Mouse (Mus musculus) CH12.LX (cell line): Measurements from ENCODE around the gene Actn3. TPM values are rescaled to one million over a fixed set of nuclear protein-coding genes. Genes with fewer than 3 reads are reported as not detected.

ENCODE experiments used
- DNase-seq: peaks from one replicate; pipeline ENCODE4 v3.0.0-alpha.2; 2013; ENCODE audit errors: extremely low read depth
- H3K27ac ChIP-seq: 2 replicates; pipeline ENCODE4 v1.5.1; 2012; ENCODE audit warnings: low read depth, mild to moderate bottlenecking, control low read depth, moderate library complexity; ENCODE audit not compliant: insufficient read depth
- H3K27me3 ChIP-seq: replicated peaks from 2 replicates; pipeline ENCODE3; 2012; ENCODE audit warnings: inconsistent platforms
- H3K36me3 ChIP-seq, 2 experiments: replicated peaks in 1 of 2; 2 replicates each; pipeline versions ENCODE3 to v1.6.1; 2012; ENCODE audit warnings: inconsistent platforms in 1 of 2, low read length in 1 of 2, mild to moderate bottlenecking in 1 of 2, mixed read lengths in 1 of 2, moderate library complexity in 1 of 2; ENCODE audit not compliant: control insufficient read depth in 1 of 2, insufficient read depth in 1 of 2
- H3K4me1 ChIP-seq, 2 experiments: 2 replicates each; pipeline ENCODE4 v1.6.1; 2012; ENCODE audit warnings: inconsistent platforms in 1 of 2, moderate library complexity in 1 of 2; ENCODE audit not compliant: insufficient read depth in 2 of 2, control insufficient read depth in 1 of 2
- H3K4me2 ChIP-seq: 2 replicates; pipeline ENCODE4 v1.6.1; 2012; ENCODE audit warnings: low read depth, mild to moderate bottlenecking, control low read depth; ENCODE audit not compliant: poor library complexity, insufficient read depth, severe bottlenecking
- H3K4me3 ChIP-seq, 3 experiments: fragments of 150-350 bp in 1 of 3; sonication (generic) in 1 of 3; replicated peaks in 1 of 3; 2 replicates each; pipeline versions ENCODE3 to v1.5.1; 2011 to 2012; ENCODE audit warnings: low read depth in 2 of 3, low read length in 2 of 3, mild to moderate bottlenecking in 2 of 3, moderate library complexity in 2 of 3, control low read depth in 1 of 3, improper control_type of control experiment in 1 of 3, inconsistent platforms in 1 of 3, mixed read lengths in 1 of 3; ENCODE audit not compliant: poor library complexity in 1 of 3
- H3K79me2 ChIP-seq: replicated peaks from 2 replicates; pipeline ENCODE4 v1.6.1; 2012; ENCODE audit warnings: mild to moderate bottlenecking, moderate library complexity; ENCODE audit not compliant: control insufficient read depth, poor library complexity, insufficient read depth, severe bottlenecking; ENCODE audit errors: extremely low read depth
- H3K9ac ChIP-seq: 2 replicates; pipeline ENCODE4 v1.6.1; 2012; ENCODE audit warnings: low read depth, mild to moderate bottlenecking, control low read depth, moderate library complexity; ENCODE audit not compliant: insufficient read depth
- H3K9me3 ChIP-seq: replicated peaks from 2 replicates; pipeline ENCODE3; 2012; ENCODE audit warnings: low read length, inconsistent platforms, mixed read lengths
- BHLHE40 ChIP-seq: IDR thresholded peaks from 2 replicates; pipeline ENCODE4 v1.6.1; 2011; ENCODE audit warnings: mild to moderate bottlenecking, low read depth, low read length, improper control_type of control experiment
- CTCF ChIP-seq, 2 experiments: IDR thresholded peaks in 1 of 2; conservative IDR thresholded peaks in 1 of 2; 2 replicates each; pipeline ENCODE4 v1.5.1; 2011 to 2012; ENCODE audit warnings: low read depth in 2 of 2, low read length in 2 of 2, improper control_type of control experiment in 1 of 2, inconsistent platforms in 1 of 2, mild to moderate bottlenecking in 1 of 2, moderate library complexity in 1 of 2
- ELF1 ChIP-seq: IDR thresholded peaks from 2 replicates; pipeline ENCODE4 v1.6.1; 2014; ENCODE audit warnings: low read depth, mild to moderate bottlenecking, inconsistent platforms, low read length, improper control_type of control experiment
- EP300 ChIP-seq: IDR thresholded peaks from 2 replicates; pipeline ENCODE4 v1.6.1; 2011; ENCODE audit warnings: low read length, improper control_type of control experiment
- ETS1 ChIP-seq: conservative IDR thresholded peaks from 2 replicates; pipeline ENCODE4 v1.6.1; 2012; ENCODE audit warnings: low read depth, mild to moderate bottlenecking, inconsistent platforms, low read length, improper control_type of control experiment, moderate library complexity
- JUN ChIP-seq: IDR thresholded peaks from 2 replicates; pipeline ENCODE4 v1.6.1; 2011; ENCODE audit warnings: low read depth, mild to moderate bottlenecking, low read length, improper control_type of control experiment, moderate library complexity; ENCODE audit not compliant: insufficient read depth
- JUND ChIP-seq: conservative IDR thresholded peaks from 2 replicates; pipeline ENCODE4 v1.6.1; 2011; ENCODE audit warnings: low read depth, low read length, improper control_type of control experiment
- MAZ ChIP-seq: IDR thresholded peaks from 2 replicates; pipeline ENCODE4 v1.6.1; 2012; ENCODE audit warnings: low read depth, mild to moderate bottlenecking, inconsistent platforms, low read length, improper control_type of control experiment, moderate library complexity
- NELFE ChIP-seq: IDR thresholded peaks from 2 replicates; pipeline ENCODE4 v1.6.1; 2011; ENCODE audit warnings: low read depth, low read length, improper control_type of control experiment
- NRF1 ChIP-seq: IDR thresholded peaks from 2 replicates; pipeline ENCODE4 v1.6.1; 2014; ENCODE audit warnings: low read depth, mild to moderate bottlenecking, inconsistent platforms, low read length, improper control_type of control experiment, moderate library complexity
- POLR2A ChIP-seq: IDR thresholded peaks from 2 replicates; pipeline ENCODE4 v1.6.1; 2011; ENCODE audit warnings: low read depth, mild to moderate bottlenecking, improper control_type of control experiment, low read length
- RAD21 ChIP-seq: IDR thresholded peaks from 2 replicates; pipeline ENCODE4 v1.6.1; 2011; ENCODE audit warnings: low read depth, mild to moderate bottlenecking, low read length, improper control_type of control experiment, moderate library complexity
- RCOR1 ChIP-seq: conservative IDR thresholded peaks from 2 replicates; pipeline ENCODE4 v1.6.1; 2012; ENCODE audit warnings: low read depth, mild to moderate bottlenecking, inconsistent platforms, low read length, improper control_type of control experiment
- SMC3 ChIP-seq: IDR thresholded peaks from 2 replicates; pipeline ENCODE4 v1.6.1; 2011; ENCODE audit warnings: low read depth, low read length, improper control_type of control experiment
- USF2 ChIP-seq: conservative IDR thresholded peaks from 2 replicates; pipeline ENCODE4 v1.6.1; 2011; ENCODE audit warnings: low read depth, low read length, improper control_type of control experiment
- ZMIZ1 ChIP-seq: IDR thresholded peaks from 2 replicates; pipeline ENCODE4 v1.6.1; 2012; ENCODE audit warnings: low read depth, mild to moderate bottlenecking, inconsistent platforms, low read length, improper control_type of control experiment
- dilution Hi-C: fragments of 300-500 bp; cut with MboI; formaldehyde crosslinking; loops from 2 replicates; pipeline ENCODE4 v1.14.3; 2020; ENCODE audit warnings: low sequenced_read_pairs; ENCODE audit not compliant: extremely low pct_unique_long_range_greater_than_20kb, extremely low pct_ligation_motif_present
- in situ Hi-C: fragments of 300-500 bp; cut with MboI; formaldehyde crosslinking; loops from 3 replicates; pipeline ENCODE4 v1.14.3; 2019; ENCODE audit warnings: low sequenced_read_pairs, low pct_ligation_motif_present, low pct_unique_long_range_greater_than_20kb, mixed read lengths
- polyA plus RNA-seq: library from polyadenylated mRNA; unstranded; fragments of >175 nt; gene quantifications from 2 replicates; pipeline ENCODE4 v1.2.1, GENCODE M21; 2012; ENCODE audit warnings: low read depth; ENCODE audit not compliant: insufficient read length
- total RNA-seq, 2 experiments: library from RNA; depleted of rRNA; stranded (reverse); fragments of 300-350 nt in 1 of 2; fragments of >200 nt in 1 of 2; gene quantifications; 2 replicates each; pipeline ENCODE4 v1.2.3; 2012 to 2014

The Actn3 gene
- total and polyA plus RNA-seq, 3 experiments, result 0.34 to 0.41 TPM; not detected in 1

- dilution Hi-C loops (no loop called here), in situ Hi-C loops (loop anchor here (25.0 kb wide), 2 partner anchors 212 to 362 kb away; partner anchors contain the start of genes 2010003K11Rik, Rce1 and Syt12)
- Histone ChIP-seq H3K4me3 (no peak overlapping the region), H3K27me3 (peaks cover 39% of the 10 kb centered on the region), H3K4me1 (no peaks in the 10 kb centered on the region), H3K9ac (no peak overlapping the region), H3K4me2 (no peak overlapping the region), H3K9me3 (no peaks in the 10 kb centered on the region), H3K36me3 (no peaks in the 10 kb centered on the region), H3K79me2 (no peaks in the 10 kb centered on the region), H3K27ac (no peak overlapping the region)
- no peak for DNase-seq
- TF ChIP-seq MAZ, result no peak
- no peak for TF ChIP-seq POLR2A
- no peak for TF ChIP-seq JUND
- TF ChIP-seq BHLHE40, result no peak
- TF ChIP-seq ETS1, result no peak
- TF ChIP-seq USF2, result no peak
- no peak for TF ChIP-seq NELFE
- TF ChIP-seq ZMIZ1, result no peak
- TF ChIP-seq ELF1, result no peak
- no peak for TF ChIP-seq RCOR1
- no peak for TF ChIP-seq JUN
- no peak for TF ChIP-seq EP300
- TF ChIP-seq NRF1, result no peak
Observed at GRCm38 (mm10) chr19:4849800-4850199, 27.9 kb downstream of the Actn3 start.

- Histone ChIP-seq H3K4me1 (no peaks in the 10 kb centered on the region), H3K79me2 (no peaks in the 10 kb centered on the region), H3K27me3 (peaks cover 45% of the 10 kb centered on the region), H3K9ac (no peak overlapping the region), H3K9me3 (no peaks in the 10 kb centered on the region), H3K4me3 (no peak overlapping the region), H3K4me2 (no peak overlapping the region), H3K36me3 (no peaks in the 10 kb centered on the region), H3K27ac (no peak overlapping the region)
- TF ChIP-seq CTCF (conservative IDR thresholded peaks at IDR 0.05 in 1 of 2, IDR thresholded peaks at IDR 0.05 in 1 of 2; ENCODE audit: low read depth in 2 of 2, low read length in 2 of 2) (peak in 1 of 2 experiments; percentile 83; a peak in 2 of 4 replicates), RAD21 (peak; percentile 70), SMC3 (peak; percentile 85), ZMIZ1 (no peak)
- peak; percentile 31 for DNase-seq
- dilution Hi-C loops (no loop called here), in situ Hi-C loops (no loop called here)
Observed at GRCm38 (mm10) chr19:4847490-4847889, 30.2 kb downstream of the Actn3 start.
